Mouse (Mus musculus) B cell, adult 2 months (primary cell): ENCODE measurements around the gene Bnip3.

Source experiments
- DNase-seq, 2 experiments: peaks; one replicate each; pipeline ENCODE4 v3.0.0; 2022

Gene Bnip3

GRCm38 (mm10) chr7:138843421-138843820 is 65.9 kb downstream of the Bnip3 start:
- no peak for DNase-seq

DNA sequence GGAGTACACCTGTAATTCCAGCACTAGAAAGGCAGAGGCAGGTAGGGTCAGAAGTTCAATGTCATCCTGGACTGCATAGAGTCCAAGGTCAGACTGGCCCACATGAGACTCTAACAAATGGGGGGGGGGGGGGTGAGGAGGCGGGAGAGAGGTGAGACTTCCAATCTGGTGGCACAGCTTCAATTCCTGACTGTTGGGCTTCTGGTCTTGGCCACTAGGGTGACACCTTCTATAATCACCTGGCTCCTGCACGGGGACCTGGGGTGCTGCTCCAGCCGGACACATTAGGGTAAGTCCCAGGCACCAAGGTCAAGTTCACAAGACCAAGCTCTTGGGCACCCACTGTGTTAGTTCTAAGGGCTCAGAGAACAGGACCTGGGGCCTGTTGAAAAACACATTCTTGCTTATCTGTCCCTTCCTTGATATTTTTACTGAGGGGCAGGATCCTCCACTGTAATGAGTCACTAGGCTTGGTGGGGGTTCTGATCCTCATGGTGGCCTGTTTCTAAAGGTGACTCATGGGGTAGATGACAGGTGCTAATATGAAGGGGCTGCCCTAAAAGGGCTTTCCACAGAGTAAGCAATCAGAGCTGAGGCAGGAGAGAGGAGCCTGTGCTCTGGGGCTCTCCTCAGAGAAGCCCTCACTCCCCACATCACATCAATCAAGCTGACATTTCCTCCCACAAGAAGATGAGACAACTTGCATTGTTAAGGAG is 67.7 kb downstream of the Bnip3 start:
- DNase-seq: no peak
